Comparison of ENCODE assay signal across 22 mouse cellular contexts in genomic region chr2:116772569-116772968, GRCm38 (mm10).
DNase-seq lines count a peak whose midpoint lies in the region; ATAC-seq lines count a peak whose summit lies in the region.
"Had no signal": no experiment of that assay in that cellular context is flagged by ENCODE, and none has a peak within 500 bp of the region (broad histone marks: within the 10 kb centered on the region; RNA-seq: fewer than 3 reads in every experiment).

No protein-coding gene starts in this region.

- H3K36me3 ChIP-seq in forebrain, embryonic 16.5 days (ENCODE audit: control insufficient read depth, insufficient read depth): no peaks in the 10 kb centered on the region
- no peaks in the 10 kb centered on the region for H3K36me3 ChIP-seq in forebrain, embryonic 13.5 days (ENCODE audit: poor library complexity, severe bottlenecking)
- H3K36me3 ChIP-seq: embryonic facial prominence, embryonic 10.5 days; embryonic facial prominence, embryonic 12.5 days; forebrain, embryonic 15.5 days; G1E had no signal

- no peaks in the 10 kb centered on the region for H3K9me3 ChIP-seq in forebrain, embryonic 16.5 days (ENCODE audit: control insufficient read depth, low read length)
- no peaks in the 10 kb centered on the region for H3K9me3 ChIP-seq in forebrain, embryonic 13.5 days (replicated peaks)
- H3K9me3 ChIP-seq: embryonic facial prominence, embryonic 10.5 days; embryonic facial prominence, embryonic 12.5 days; forebrain, embryonic 15.5 days; G1E had no signal

- no peak overlapping the region for H3K4me3 ChIP-seq in forebrain, embryonic 16.5 days (replicated peaks; ENCODE audit: low read length)
- H3K4me3 ChIP-seq in forebrain, embryonic 13.5 days: no peak overlapping the region
- H3K4me3 ChIP-seq: embryonic facial prominence, embryonic 10.5 days; embryonic facial prominence, embryonic 12.5 days; forebrain, embryonic 15.5 days had no signal

- DNase-seq in frontal cortex, postnatal 25 days (ENCODE audit: low spot score in 2 of 2): no peak
- DNase-seq in brain, adult 2 months (ENCODE audit: low read depth, low spot score): peak; percentile 5
- DNase-seq: adrenal gland, adult 2 months; adrenal gland, postnatal 10 days; adrenal gland, postnatal 25 days; B cell, adult 2 months; cerebellum, adult 11-12 months; cerebellum, adult 2 months; cerebellum, adult 9-10 months; cerebellum, postnatal 10 days; cerebellum, postnatal 25 days had no signal

- H3K4me2 ChIP-seq in forebrain, embryonic 16.5 days (ENCODE audit: low read length): no peak overlapping the region
- no peak overlapping the region for H3K4me2 ChIP-seq in forebrain, embryonic 13.5 days
- H3K4me2 ChIP-seq: embryonic facial prominence, embryonic 12.5 days; forebrain, embryonic 15.5 days had no signal

- H3K4me1 ChIP-seq in forebrain, embryonic 16.5 days (replicated peaks; ENCODE audit: control insufficient read depth, insufficient read depth, low read length): peaks cover 8% of the 10 kb centered on the region
- H3K4me1 ChIP-seq in forebrain, embryonic 13.5 days: peaks cover 13% of the 10 kb centered on the region
- H3K4me1 ChIP-seq: embryonic facial prominence, embryonic 12.5 days had no signal

- ATAC-seq in forebrain, embryonic 16.5 days: peak; percentile 49; the same call in 1 of the 2 replicates
- no peak for ATAC-seq in forebrain, embryonic 13.5 days
- ATAC-seq in frontal cortex, adult (ENCODE audit: low TSS enrichment): peak; percentile 70
- ATAC-seq: activated CD4-positive, CD25-positive, alpha-beta regulatory T cell, adult 4 months; CD4-positive, CD25-positive, alpha-beta regulatory T cell, adult 4 months; forebrain, embryonic 15.5 days; Patski had no signal

- 69% methylated on average over 6 of the region's 6 CpGs for WGBS in forebrain, embryonic 16.5 days
- WGBS in forebrain, embryonic 13.5 days: 83% methylated on average over 6 of the region's 6 CpGs

- no peak overlapping the region for H3K9ac ChIP-seq in forebrain, embryonic 16.5 days (replicated peaks; ENCODE audit: low read depth, low read length)
- no peak overlapping the region for H3K9ac ChIP-seq in forebrain, embryonic 13.5 days
- H3K9ac ChIP-seq: embryonic facial prominence, embryonic 12.5 days; forebrain, embryonic 15.5 days had no signal

- H3K27ac ChIP-seq in forebrain, embryonic 16.5 days (ENCODE audit: low read length): no peak overlapping the region
- no peak overlapping the region for H3K27ac ChIP-seq in forebrain, embryonic 13.5 days
- H3K27ac ChIP-seq: embryonic facial prominence, embryonic 10.5 days; embryonic facial prominence, embryonic 12.5 days; forebrain, embryonic 15.5 days had no signal

- no peaks in the 10 kb centered on the region for H3K27me3 ChIP-seq in forebrain, embryonic 16.5 days (replicated peaks; ENCODE audit: control insufficient read depth, insufficient read depth, low read length)
- H3K27me3 ChIP-seq in forebrain, embryonic 13.5 days: no peaks in the 10 kb centered on the region
- H3K27me3 ChIP-seq: CH12.LX; embryonic facial prominence, embryonic 12.5 days; forebrain, embryonic 15.5 days; Patski had no signal
